In the genomic region with DNA sequence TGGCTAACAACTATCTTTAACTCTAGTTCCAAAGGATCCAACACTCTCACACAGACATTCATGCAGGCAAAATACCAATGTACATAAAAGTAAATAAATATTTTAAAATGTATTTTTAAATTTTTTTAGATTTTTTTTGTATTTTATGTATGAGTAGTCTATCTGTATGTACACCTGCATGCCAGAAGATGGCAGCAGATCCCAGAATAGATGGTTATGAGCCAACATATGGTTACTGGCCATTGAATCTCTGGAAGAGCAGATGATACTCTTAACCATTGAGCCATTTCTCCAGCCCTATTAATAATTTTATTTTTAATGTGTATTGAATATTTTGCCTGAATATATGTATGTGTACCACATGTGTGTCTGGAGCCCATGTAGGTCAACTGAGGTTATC, we compare ENCODE assay signal across 8 mouse cellular contexts. TPM values are rescaled to one million over a fixed set of nuclear protein-coding genes. Genes with fewer than 3 reads are reported as not detected.
DNase-seq lines count a peak whose midpoint lies in the region; ATAC-seq and TF ChIP-seq lines count a peak whose summit lies in the region.

No protein-coding gene starts in this region.

- no peak overlapping the region for H3K9ac ChIP-seq in liver, embryonic 12.5 days
- no peak overlapping the region for H3K9ac ChIP-seq in liver, adult 2 months (ENCODE audit: low read depth, low read length)

- H3K27me3 ChIP-seq in liver, embryonic 12.5 days (replicated peaks), result no peaks in the 10 kb centered on the region
- no peaks in the 10 kb centered on the region for H3K27me3 ChIP-seq in liver, adult 2 months (ENCODE audit: control insufficient read depth, insufficient read depth, low read length)

- no peak for TF ChIP-seq POLR2A in bone marrow, adult 2 months (IDR thresholded peaks at IDR 0.05; ENCODE audit: borderline replicate concordance, control insufficient read depth, low read depth, low read length)
- no peak for TF ChIP-seq POLR2A in liver, adult 2 months (IDR thresholded peaks at IDR 0.05; ENCODE audit: extremely low read depth, insufficient read depth, low read length)

- no peak for ATAC-seq in liver, embryonic 12.5 days
- no peak for ATAC-seq in erythroblast, adult 5-6 weeks (replicated peaks; ENCODE audit: low FRiP score, poor library complexity, severe bottlenecking)

- peaks cover 27% of the 10 kb centered on the region for H3K4me1 ChIP-seq in liver, embryonic 12.5 days
- peaks cover 4% of the 10 kb centered on the region; the same call in 1 of the 2 replicates for H3K4me1 ChIP-seq in bone marrow, adult 2 months (ENCODE audit: control insufficient read depth, insufficient read depth, low read length)
- H3K4me1 ChIP-seq in liver, adult 2 months (ENCODE audit: control insufficient read depth, insufficient read depth, low read length), result no peaks in the 10 kb centered on the region

- no peak overlapping the region for H3K4me2 ChIP-seq in liver, embryonic 12.5 days

- DNase-seq in cerebellum, postnatal 10 days, result peak; percentile 65 to 70
- no peak for DNase-seq in cerebellum, adult 9-10 months
- peak; percentile 32 for DNase-seq in liver
- peak; percentile 40 for DNase-seq in liver, adult 2 months (ENCODE audit: extremely low read depth, low read depth, low spot score)
- DNase-seq in thymus, postnatal 25 days, result peak; percentile 42

- no peaks in the 10 kb centered on the region for H3K79me2 ChIP-seq in liver, adult 2 months (ENCODE audit: control insufficient read depth, insufficient read depth, low read length)

- no peaks in the 10 kb centered on the region for H3K9me3 ChIP-seq in liver, embryonic 12.5 days (replicated peaks)

- TF ChIP-seq CTCF in bone marrow, adult 2 months (IDR thresholded peaks at IDR 0.05; ENCODE audit: control insufficient read depth, insufficient read depth, low read length), result peak; percentile 29; the same call in 1 of the 2 replicates
- peak; percentile 49 for TF ChIP-seq CTCF in liver, adult 2 months (IDR thresholded peaks at IDR 0.05; ENCODE audit: low read depth, low read length)

- no peaks in the 10 kb centered on the region for H3K36me3 ChIP-seq in liver, embryonic 12.5 days
- no peaks in the 10 kb centered on the region for H3K36me3 ChIP-seq in liver, adult 2 months (ENCODE audit: control insufficient read depth, insufficient read depth, low read length)

- no peak overlapping the region for H3K4me3 ChIP-seq in liver, embryonic 12.5 days
- no peak overlapping the region for H3K4me3 ChIP-seq in bone marrow, adult 2 months (replicated peaks; ENCODE audit: control insufficient read depth, low read depth, low read length)
- no peak overlapping the region for H3K4me3 ChIP-seq in liver, adult 2 months (ENCODE audit: insufficient read depth, low read depth, low read length)

- H3K27ac ChIP-seq in liver, embryonic 12.5 days, result no peak overlapping the region
- H3K27ac ChIP-seq in bone marrow, adult 2 months (ENCODE audit: control insufficient read depth, insufficient read depth, low read depth, low read length, poor library complexity), result no peak overlapping the region
- no peak overlapping the region for H3K27ac ChIP-seq in liver, adult 2 months (replicated peaks; ENCODE audit: insufficient read depth, low read depth, low read length)

RNA-seq across cellular contexts. Expression of gene Mfsd5, which starts 8.1 kb away (rescaled TPM):
- 40.8 and 41.6 TPM in 2 replicates for polyA plus RNA-seq in liver, embryonic 12.5 days (2016; fragmentation: Nextera tagmentation; extraction: Ambion mirVana)
- polyA plus RNA-seq in bone marrow, adult 2 months (2011; ENCODE audit: insufficient read depth, insufficient read length, low replicate concordance, missing spikeins), result 10.5 and 13.5 TPM in 2 replicates
- total RNA-seq in liver, adult 2 months (2014; rRNA removed), result 8.5 and 10.1 TPM in 2 replicates
- polyA plus RNA-seq in liver, adult 2 months (2012; rRNA removed), result 44.3 and 51.4 TPM in 2 replicates
- total RNA-seq in erythroblast, adult 5-6 weeks (2015; ENCODE audit: low replicate concordance), result 5.9 and 15.6 TPM in 2 replicates
- total RNA-seq in erythroblast, adult 5-6 weeks (2017; ENCODE audit: low replicate concordance), result 2.5 and 10.7 TPM in 2 replicates

RNA-seq across cellular contexts. Expression of gene Espl1, which starts 8.7 kb away (rescaled TPM):
- polyA plus RNA-seq in liver, embryonic 12.5 days (2016; fragmentation: Nextera tagmentation; extraction: Ambion mirVana), result 38.6 and 39.4 TPM in 2 replicates
- polyA plus RNA-seq in bone marrow, adult 2 months (2011; ENCODE audit: insufficient read depth, insufficient read length, low replicate concordance, missing spikeins), result 22.9 and 39.8 TPM in 2 replicates
- 0.09 and 0.27 TPM in 2 replicates for total RNA-seq in liver, adult 2 months (2014; rRNA removed)
- 0.11 and 0.21 TPM in 2 replicates for polyA plus RNA-seq in liver, adult 2 months (2012; rRNA removed)
- total RNA-seq in erythroblast, adult 5-6 weeks (2015; ENCODE audit: low replicate concordance), result 4.8 and 10.9 TPM in 2 replicates
- 29.3 and 37.1 TPM in 2 replicates for total RNA-seq in erythroblast, adult 5-6 weeks (2017; ENCODE audit: low replicate concordance)

RNA-seq across cellular contexts. Expression of gene Gm9918, which starts 17.0 kb away (rescaled TPM):
- not detected in 2 replicates for polyA plus RNA-seq in liver, embryonic 12.5 days (2016; fragmentation: Nextera tagmentation; extraction: Ambion mirVana)
- not detected in 2 replicates for polyA plus RNA-seq in bone marrow, adult 2 months (2011; ENCODE audit: insufficient read depth, insufficient read length, low replicate concordance, missing spikeins)
- total RNA-seq in liver, adult 2 months (2014; rRNA removed), result not detected in 2 replicates
- 0.05 TPM in 1 of 2 replicates, not detected in the other for polyA plus RNA-seq in liver, adult 2 months (2012; rRNA removed)
- total RNA-seq in erythroblast, adult 5-6 weeks (2015; ENCODE audit: low replicate concordance), result not detected in 2 replicates
- total RNA-seq in erythroblast, adult 5-6 weeks (2017; ENCODE audit: low replicate concordance), result not detected in 2 replicates

RNA-seq across cellular contexts. Expression of gene Rarg, which starts 30.1 kb away (rescaled TPM):
- polyA plus RNA-seq in liver, embryonic 12.5 days (2016; fragmentation: Nextera tagmentation; extraction: Ambion mirVana), result 4.4 and 4.9 TPM in 2 replicates
- polyA plus RNA-seq in bone marrow, adult 2 months (2011; ENCODE audit: insufficient read depth, insufficient read length, low replicate concordance, missing spikeins), result 17.1 and 36.3 TPM in 2 replicates
- total RNA-seq in liver, adult 2 months (2014; rRNA removed), result 1.5 and 2.0 TPM in 2 replicates
- polyA plus RNA-seq in liver, adult 2 months (2012; rRNA removed), result 5.3 and 6.0 TPM in 2 replicates
- 0.84 and 1.5 TPM in 2 replicates for total RNA-seq in erythroblast, adult 5-6 weeks (2015; ENCODE audit: low replicate concordance)
- 0.84 and 5.2 TPM in 2 replicates for total RNA-seq in erythroblast, adult 5-6 weeks (2017; ENCODE audit: low replicate concordance)

RNA-seq across cellular contexts. Expression of gene Pfdn5, which starts 38.5 kb away (rescaled TPM):
- 150 and 168 TPM in 2 replicates for polyA plus RNA-seq in liver, embryonic 12.5 days (2016; fragmentation: Nextera tagmentation; extraction: Ambion mirVana)
- 352 and 432 TPM in 2 replicates for polyA plus RNA-seq in bone marrow, adult 2 months (2011; ENCODE audit: insufficient read depth, insufficient read length, low replicate concordance, missing spikeins)
- total RNA-seq in liver, adult 2 months (2014; rRNA removed), result 137 and 195 TPM in 2 replicates
- 44.6 and 45.2 TPM in 2 replicates for polyA plus RNA-seq in liver, adult 2 months (2012; rRNA removed)
- total RNA-seq in erythroblast, adult 5-6 weeks (2015; ENCODE audit: low replicate concordance), result 71.1 and 131 TPM in 2 replicates
- total RNA-seq in erythroblast, adult 5-6 weeks (2017; ENCODE audit: low replicate concordance), result 120 and 128 TPM in 2 replicates

Comparison
In these comparisons a context has a peak if more than half of its experiments do, and no peak if none do; other contexts are left out.
1. RNA of gene Espl1, which starts 8.7 kb away (polyA plus RNA-seq): 22.9 to 39.8 TPM in bone marrow, adult 2 months and 38.6 to 39.4 TPM in liver, embryonic 12.5 days; 0.11 to 0.21 TPM in liver, adult 2 months; every median in the first group is over 10 times any median in the second.